8 mouse cellular contexts compared by ENCODE assay signal in the genomic region with DNA sequence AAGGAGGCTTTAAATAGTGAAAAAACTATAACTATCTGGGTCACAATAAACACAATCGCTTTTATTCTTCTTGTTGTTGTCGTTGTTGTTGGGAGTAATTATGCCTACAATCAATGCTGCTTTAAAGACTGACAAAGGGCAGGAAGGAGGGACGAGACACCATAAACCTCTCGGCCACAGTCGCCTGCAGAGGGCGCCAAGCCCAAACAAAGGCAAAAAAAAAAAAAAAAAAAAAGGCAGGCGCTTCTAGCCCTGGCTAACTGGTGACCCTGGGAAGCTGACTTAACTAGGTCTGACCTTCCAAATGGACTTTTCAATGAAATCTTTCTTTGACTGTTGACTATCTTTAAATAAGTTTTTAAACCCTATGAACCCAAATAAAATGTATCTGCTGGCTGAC.
DNase-seq lines count a peak whose midpoint lies in the region; ATAC-seq and TF ChIP-seq lines count a peak whose summit lies in the region.

No protein-coding gene starts in this region.

- intact Hi-C loops in heart, adult 2 months (cut with DNase I), result loop anchor here (2.0 to 10.0 kb wide), 4 partner anchors 156 to 504 kb away; no protein-coding TSS in a partner anchor

- TF ChIP-seq CTCF in heart, adult 2 months (IDR thresholded peaks at IDR 0.05), result peak; percentile 74
- TF ChIP-seq CTCF in stomach, postnatal 0 days (IDR thresholded peaks at IDR 0.05; ENCODE audit: low read depth), result peak; percentile 73

- no peak for TF ChIP-seq EP300 in heart, adult 2 months (IDR thresholded peaks at IDR 0.05; ENCODE audit: insufficient read depth, low read depth, low read length)
- TF ChIP-seq EP300 in stomach, postnatal 0 days (optimal IDR thresholded peaks at IDR 0.05), result no peak

- no peak overlapping the region for H3K4me2 ChIP-seq in heart, embryonic 12.5 days
- no peak overlapping the region for H3K4me2 ChIP-seq in stomach, postnatal 0 days (replicated peaks; ENCODE audit: low read depth)
- no peak overlapping the region for H3K4me2 ChIP-seq in forebrain, embryonic 14.5 days (ENCODE audit: low read length)

- H3K4me1 ChIP-seq in heart, adult 2 months (ENCODE audit: control insufficient read depth, insufficient read depth, low read length), result no peaks in the 10 kb centered on the region
- H3K4me1 ChIP-seq in heart, embryonic 12.5 days (replicated peaks), result no peaks in the 10 kb centered on the region
- no peaks in the 10 kb centered on the region for H3K4me1 ChIP-seq in stomach, postnatal 0 days (replicated peaks; ENCODE audit: control insufficient read depth, insufficient read depth)
- H3K4me1 ChIP-seq in forebrain, embryonic 14.5 days (ENCODE audit: control insufficient read depth, insufficient read depth, low read length), result no peaks in the 10 kb centered on the region

- DNase-seq in heart, adult 2 months, result peak in 1 of 2 experiments; percentile 35
- DNase-seq in ovary, postnatal 14 days (ENCODE audit: low spot score), result peak; percentile 24
- no peak for DNase-seq in ovary, adult 18-20 months (ENCODE audit: low spot score)
- peak; percentile 63 for DNase-seq in adrenal gland, postnatal 10 days
- peak; percentile 43 for DNase-seq in kidney, postnatal 14 days
- peak; percentile 54 for DNase-seq in stomach, postnatal 0 days (ENCODE audit: low spot score)
- no peak for DNase-seq in forebrain, embryonic 14.5 days (ENCODE audit: low spot score)

- H3K9ac ChIP-seq in heart, adult 2 months (ENCODE audit: low read depth, low read length), result no peak overlapping the region
- H3K9ac ChIP-seq in heart, embryonic 12.5 days, result no peak overlapping the region
- no peak overlapping the region for H3K9ac ChIP-seq in stomach, postnatal 0 days (ENCODE audit: low read length)
- no peak overlapping the region for H3K9ac ChIP-seq in forebrain, embryonic 14.5 days (ENCODE audit: low read length)

- H3K4me3 ChIP-seq in heart, adult 2 months, result no peak overlapping the region
- H3K4me3 ChIP-seq in heart, embryonic 12.5 days, result no peak overlapping the region
- no peak overlapping the region for H3K4me3 ChIP-seq in stomach, postnatal 0 days (ENCODE audit: low read depth, low read length)
- no peak overlapping the region for H3K4me3 ChIP-seq in forebrain, embryonic 14.5 days (ENCODE audit: low read depth, low read length)

- WGBS in heart, adult 2 months, result 7% methylated on average over 7 of the region's 7 CpGs
- WGBS in heart, embryonic 12.5 days, result 17% methylated on average over 7 of the region's 7 CpGs
- WGBS in stomach, postnatal 0 days, result 20% methylated on average over 6 of the region's 7 CpGs
- 14% methylated on average over 7 of the region's 7 CpGs for WGBS in forebrain, embryonic 14.5 days

- no peak for TF ChIP-seq POLR2A in heart, adult 2 months (IDR thresholded peaks at IDR 0.05; ENCODE audit: insufficient read depth, low read depth, low read length)

- no peaks in the 10 kb centered on the region for H3K36me3 ChIP-seq in heart, adult 2 months (ENCODE audit: control insufficient read depth, insufficient read depth, low read length)
- peaks cover 2% of the 10 kb centered on the region; the same call in 1 of the 2 replicates for H3K36me3 ChIP-seq in heart, embryonic 12.5 days
- 0 out of 2 replicates have a peak, but pooled peaks cover 2% of the 10 kb centered on the region for H3K36me3 ChIP-seq in stomach, postnatal 0 days (ENCODE audit: control insufficient read depth, insufficient read depth, low read length)
- H3K36me3 ChIP-seq in forebrain, embryonic 14.5 days (ENCODE audit: control insufficient read depth, insufficient read depth, low read length), result 0 out of 2 replicates have a peak, but pooled peaks cover 3% of the 10 kb centered on the region

- H3K9me3 ChIP-seq in heart, embryonic 12.5 days (replicated peaks), result no peaks in the 10 kb centered on the region
- H3K9me3 ChIP-seq in stomach, postnatal 0 days (ENCODE audit: control insufficient read depth, low read length), result no peaks in the 10 kb centered on the region
- no peaks in the 10 kb centered on the region for H3K9me3 ChIP-seq in forebrain, embryonic 14.5 days (replicated peaks; ENCODE audit: control insufficient read depth, low read length)

- H3K27ac ChIP-seq in heart, adult 2 months, result no peak overlapping the region
- H3K27ac ChIP-seq in heart, embryonic 12.5 days (ENCODE audit: poor library complexity, severe bottlenecking), result no peak overlapping the region
- H3K27ac ChIP-seq in stomach, postnatal 0 days (replicated peaks), result no peak overlapping the region
- no peak overlapping the region for H3K27ac ChIP-seq in forebrain, embryonic 14.5 days (ENCODE audit: low read depth, low read length)

- no peaks in the 10 kb centered on the region for H3K79me2 ChIP-seq in heart, adult 2 months (replicated peaks; ENCODE audit: control insufficient read depth, insufficient read depth, low read length)

- no peaks in the 10 kb centered on the region for H3K27me3 ChIP-seq in heart, adult 2 months (ENCODE audit: control insufficient read depth, insufficient read depth, low read length)
- H3K27me3 ChIP-seq in heart, embryonic 12.5 days (replicated peaks), result no peaks in the 10 kb centered on the region
- H3K27me3 ChIP-seq in stomach, postnatal 0 days (ENCODE audit: control insufficient read depth, insufficient read depth, low read length), result no peaks in the 10 kb centered on the region
- no peaks in the 10 kb centered on the region for H3K27me3 ChIP-seq in forebrain, embryonic 14.5 days (replicated peaks; ENCODE audit: control insufficient read depth, insufficient read depth, low read length)

- no peak for ATAC-seq in heart, embryonic 12.5 days (ENCODE audit: insufficient number of reproducible peaks, low FRiP score)
- no peak for ATAC-seq in stomach, postnatal 0 days (ENCODE audit: low FRiP score, low TSS enrichment)
- ATAC-seq in forebrain, embryonic 14.5 days, result no peak

Comparison
In these comparisons a context has a peak if more than half of its experiments do, and no peak if none do; other contexts are left out.
1. DNase-seq: peak in ovary, postnatal 14 days (single experiment), adrenal gland, postnatal 10 days (single experiment), kidney, postnatal 14 days (single experiment) and stomach, postnatal 0 days (single experiment); none in ovary, adult 18-20 months (single experiment) and forebrain, embryonic 14.5 days (single experiment).